Mouse (Mus musculus) forebrain, embryonic 11.5 days (tissue): ENCODE data around the gene Srek1. TPM values are rescaled to one million over a fixed set of nuclear protein-coding genes. Genes with fewer than 3 reads are reported as not detected.

Experiments used
- polyA plus RNA-seq: library from polyadenylated mRNA; unstranded; fragments of >200 nt; fragmentation: Nextera tagmentation; extraction: Ambion mirVana; gene quantifications from 2 replicates; pipeline ENCODE4 v1.2.1, GENCODE M21; 2014

Gene Srek1
- polyA plus RNA-seq, 1 experiment from 2014 or later, result 129 TPM

Other genes with a start within 250 kb of the Srek1 start
- 26.1 and 27.0 TPM in 2 replicates for gene Erbin, start 145.9 kb upstream of the Srek1 start, polyA plus RNA-seq